Mouse (Mus musculus): ENCODE results near the gene A730071L15Rik. TPM values are rescaled to one million over a fixed set of nuclear protein-coding genes. Genes with fewer than 3 reads are reported as not detected.
A peak's percentile ranks its signal among the peaks of the same experiment; 100 is the strongest.

The A730071L15Rik gene
- total RNA-seq, 2 experiments from 2014 or later = not detected

DNA sequence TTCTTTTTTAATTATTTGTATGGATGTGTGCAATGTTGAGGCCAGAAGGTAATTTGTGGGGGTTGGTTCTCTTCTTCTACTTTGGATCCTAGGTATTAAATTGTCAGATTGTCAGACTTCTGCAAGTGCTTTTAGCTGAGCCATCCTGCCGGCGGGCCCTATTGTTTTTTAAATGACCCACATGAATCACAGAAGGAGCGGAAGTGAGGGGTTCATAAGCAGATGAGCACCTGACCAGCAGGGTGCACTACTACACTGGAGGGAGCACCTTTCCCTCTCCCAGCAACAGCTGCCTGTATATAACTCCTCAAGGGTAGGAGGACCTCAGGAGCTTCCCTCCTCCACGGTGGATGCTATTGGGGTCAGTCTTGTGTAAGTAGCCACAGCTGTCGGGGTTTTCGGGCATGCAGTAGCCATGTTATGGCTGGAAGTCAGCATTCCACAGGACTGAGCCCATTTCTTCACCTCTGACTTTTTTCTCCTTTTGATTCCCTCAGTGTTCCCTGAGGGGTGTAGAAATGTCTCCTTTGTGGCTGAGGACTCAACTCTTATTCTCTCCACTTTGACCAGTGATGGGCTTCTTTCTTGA, 18.9 kb upstream of the A730071L15Rik start:
- no peak for ATAC-seq (replicated peaks; ENCODE audit: low FRiP score, poor library complexity, severe bottlenecking)

DNA sequence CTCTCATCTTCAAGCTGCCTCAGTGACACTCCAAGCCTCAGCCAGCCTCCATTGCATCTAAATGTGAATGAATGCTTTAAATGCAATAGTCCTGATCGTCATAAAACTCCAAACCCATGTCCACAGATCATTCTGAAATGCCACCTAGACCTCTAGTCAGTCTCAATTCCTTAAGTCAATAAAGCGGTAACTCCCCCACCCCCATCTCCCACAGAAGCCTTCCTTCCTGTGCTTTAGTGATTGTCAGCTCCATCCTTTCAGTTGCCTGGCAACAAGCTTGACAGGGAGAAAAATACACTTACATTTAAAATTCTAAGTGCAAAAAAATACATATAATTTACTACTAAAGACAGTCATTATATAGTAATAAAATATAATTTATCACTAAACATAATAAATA, 16.6 kb upstream of the A730071L15Rik start:
- ATAC-seq (replicated peaks; ENCODE audit: low FRiP score, poor library complexity, severe bottlenecking) = no peak

DNA sequence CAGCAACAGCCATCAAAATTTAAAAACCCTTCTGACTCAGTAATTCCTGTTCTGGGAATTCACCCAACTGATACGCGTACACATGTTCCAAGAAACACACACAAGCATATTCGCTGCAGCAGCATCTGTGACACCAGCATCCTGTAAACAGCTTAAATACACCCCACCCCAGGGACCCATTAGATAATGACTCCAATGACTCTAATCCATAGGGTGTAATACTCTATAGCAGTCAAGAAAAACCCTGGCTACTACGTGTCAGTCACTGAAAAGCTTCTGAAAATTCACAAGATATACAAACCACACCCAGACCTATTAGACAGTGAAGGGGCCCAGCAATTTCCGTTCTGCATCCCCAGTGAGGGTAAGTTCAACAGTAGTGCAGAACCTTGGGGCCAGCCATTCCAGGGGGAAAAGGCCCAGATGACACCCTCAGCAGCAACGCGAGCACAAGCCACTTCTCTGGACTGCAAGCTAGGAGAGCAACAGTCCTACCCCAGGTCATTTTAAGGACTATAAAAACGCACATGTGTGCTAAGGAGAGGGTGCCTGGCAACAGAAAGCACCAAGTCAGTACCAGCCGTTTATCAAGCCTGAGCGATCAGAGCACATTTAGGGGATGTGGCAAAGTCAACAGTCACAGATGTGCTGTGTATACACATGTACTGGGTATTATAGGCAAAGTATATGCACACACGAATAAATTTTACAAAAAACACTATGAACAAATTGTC, 15.5 kb upstream of the A730071L15Rik start:
- no peak for ATAC-seq (replicated peaks; ENCODE audit: low FRiP score, poor library complexity, severe bottlenecking)

DNA sequence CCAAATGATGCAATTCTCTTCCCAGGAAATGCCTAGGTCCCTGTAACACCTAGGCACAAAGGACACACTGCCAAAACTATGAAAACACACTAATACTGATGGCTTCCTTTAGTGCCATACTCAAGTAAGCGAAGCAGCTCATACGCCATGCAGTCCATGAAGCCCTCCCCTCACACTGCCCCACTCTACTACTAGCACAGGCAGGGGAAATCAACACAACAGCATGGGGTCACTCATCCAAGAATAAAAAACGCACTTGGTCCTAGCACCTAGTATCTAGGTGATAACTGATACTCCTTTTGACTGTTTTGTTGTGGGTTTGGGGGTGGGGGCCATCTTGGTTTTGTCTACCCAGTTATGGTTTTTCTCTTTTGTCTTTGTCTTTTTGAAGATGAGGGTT, 12.4 kb upstream of the A730071L15Rik start:
- ATAC-seq (replicated peaks; ENCODE audit: low FRiP score, poor library complexity, severe bottlenecking) = no peak

DNA sequence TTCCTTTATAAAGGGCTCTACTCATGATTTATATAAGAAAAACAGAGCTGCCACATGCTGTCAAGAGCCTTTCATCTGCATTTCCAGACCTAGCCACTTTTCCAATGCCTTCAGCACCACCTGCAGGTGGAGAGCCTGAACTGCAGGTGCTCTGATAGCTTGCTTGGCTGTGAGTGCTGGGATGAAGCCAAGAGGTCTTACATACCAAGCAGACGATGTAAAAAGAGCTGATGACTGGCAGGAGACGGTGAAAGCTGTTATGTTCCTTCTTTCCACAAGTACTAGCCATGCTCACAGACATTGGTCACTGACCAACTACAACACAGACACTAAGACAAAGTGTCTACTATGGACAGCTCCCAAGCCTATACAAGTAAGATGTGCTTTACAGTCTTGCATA, 12.0 kb upstream of the A730071L15Rik start:
- peak; percentile 93 for ATAC-seq (replicated peaks; ENCODE audit: low FRiP score, poor library complexity, severe bottlenecking)

DNA sequence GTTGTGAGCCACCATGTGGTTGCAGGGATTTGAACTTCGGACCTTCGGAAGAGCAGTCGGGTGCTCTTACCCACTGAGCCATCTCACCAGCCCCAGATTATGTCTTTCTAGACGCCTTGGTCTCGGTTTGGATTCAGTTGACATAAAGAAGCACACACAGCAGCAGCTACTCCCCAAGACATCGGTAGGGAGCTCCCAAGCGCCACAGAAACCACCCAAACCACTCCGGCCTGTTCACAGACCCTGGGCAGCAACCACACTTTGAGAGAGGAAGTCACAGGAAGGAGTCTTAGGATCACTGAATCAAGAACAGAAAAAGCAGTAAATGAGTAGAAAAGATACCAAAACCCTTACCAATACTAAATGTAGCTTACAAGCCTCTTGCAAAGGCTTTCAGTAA, 3.0 kb upstream of the A730071L15Rik start:
- no peak for ATAC-seq (replicated peaks; ENCODE audit: low FRiP score, poor library complexity, severe bottlenecking)

DNA sequence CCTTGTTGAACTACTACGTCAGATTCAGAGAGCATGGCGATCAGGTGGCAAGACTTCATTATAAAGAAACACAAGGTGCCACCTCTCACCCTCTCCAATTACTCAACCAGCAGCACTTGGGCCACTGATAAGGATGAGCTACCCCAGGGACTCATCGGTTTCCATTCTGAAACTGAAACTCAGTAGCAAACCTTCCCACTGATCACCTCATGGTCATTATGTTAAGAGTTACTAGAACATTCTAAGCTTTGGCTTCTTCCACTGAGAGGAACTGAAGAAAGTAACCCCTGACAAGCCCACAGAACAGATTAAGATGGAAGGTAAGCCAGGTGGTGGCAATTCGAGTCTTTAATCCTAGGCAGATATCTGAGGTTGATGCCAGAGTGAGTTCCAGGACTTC, 1.4 kb upstream of the A730071L15Rik start:
- ATAC-seq (replicated peaks; ENCODE audit: low FRiP score, poor library complexity, severe bottlenecking) = no peak

DNA sequence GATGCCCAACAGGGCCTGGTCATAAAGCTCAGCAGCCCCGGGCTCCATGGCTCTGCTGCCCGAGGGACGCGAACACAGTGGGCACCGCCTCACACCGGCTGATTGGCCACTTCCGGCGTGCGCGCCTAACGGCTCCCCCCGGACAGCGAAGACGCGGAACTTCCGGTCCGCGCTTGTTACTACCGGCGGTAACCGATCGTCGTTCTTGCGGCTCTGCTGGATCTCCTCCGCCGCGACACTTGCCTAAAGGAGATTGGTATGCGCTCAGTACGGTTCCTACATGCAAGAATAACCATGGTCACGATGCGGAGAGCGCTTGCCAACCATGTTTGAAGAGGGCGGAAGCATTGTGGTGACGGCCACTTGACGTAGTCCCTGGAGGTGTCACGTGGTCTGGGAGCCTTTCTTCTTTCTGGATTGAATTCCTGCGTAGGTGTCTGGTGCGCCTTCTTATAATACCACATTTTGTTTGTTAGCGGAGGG, 299 bp downstream of the A730071L15Rik start, which contains the start of gene Nudcd3:
TSS of gene Nudcd3 (minus strand) at position 329 of the 483 bp plus-strand sequence.
- ATAC-seq (replicated peaks; ENCODE audit: low FRiP score, poor library complexity, severe bottlenecking) = peak; percentile 97

DNA sequence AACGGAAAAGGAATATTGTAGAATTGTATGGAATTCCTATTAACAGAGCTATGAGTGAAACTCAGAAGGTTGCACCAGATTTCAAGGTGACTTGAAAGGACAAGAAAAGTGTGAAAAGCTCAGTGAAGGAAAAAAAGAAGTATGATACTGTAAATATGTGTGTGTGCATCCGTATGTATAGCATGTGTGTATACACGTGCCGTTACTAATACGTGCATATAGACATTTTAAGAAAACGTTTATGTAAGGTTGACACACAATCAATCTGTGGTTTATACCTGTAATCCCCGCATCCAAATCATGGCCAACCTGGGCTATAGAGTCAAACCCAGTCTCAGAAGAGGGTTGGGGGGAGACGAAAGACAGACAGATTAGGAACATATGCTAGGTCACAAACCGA, 741 bp downstream of the A730071L15Rik start:
- no peak for ATAC-seq (replicated peaks; ENCODE audit: low FRiP score, poor library complexity, severe bottlenecking)

DNA sequence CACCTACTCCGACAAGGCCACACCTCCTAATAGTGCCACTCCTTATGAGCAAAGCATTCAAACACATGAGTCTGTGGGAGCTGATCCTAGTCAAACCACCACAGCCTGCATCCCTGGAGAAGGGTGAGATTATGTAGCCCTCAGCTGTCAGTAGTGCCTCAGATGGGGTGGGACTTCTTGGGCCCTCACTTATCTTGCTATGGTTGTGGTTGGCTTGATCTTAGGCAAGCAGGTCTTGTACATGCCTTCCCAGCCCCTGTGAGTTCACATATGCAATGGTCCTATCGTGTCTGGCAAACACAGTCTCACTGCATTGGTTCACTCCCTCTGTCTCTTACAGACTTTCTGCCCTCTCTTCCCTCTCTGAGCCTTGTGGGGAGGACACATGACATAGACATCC, 7.3 kb downstream of the A730071L15Rik start:
- ATAC-seq (replicated peaks; ENCODE audit: low FRiP score, poor library complexity, severe bottlenecking) = no peak

DNA sequence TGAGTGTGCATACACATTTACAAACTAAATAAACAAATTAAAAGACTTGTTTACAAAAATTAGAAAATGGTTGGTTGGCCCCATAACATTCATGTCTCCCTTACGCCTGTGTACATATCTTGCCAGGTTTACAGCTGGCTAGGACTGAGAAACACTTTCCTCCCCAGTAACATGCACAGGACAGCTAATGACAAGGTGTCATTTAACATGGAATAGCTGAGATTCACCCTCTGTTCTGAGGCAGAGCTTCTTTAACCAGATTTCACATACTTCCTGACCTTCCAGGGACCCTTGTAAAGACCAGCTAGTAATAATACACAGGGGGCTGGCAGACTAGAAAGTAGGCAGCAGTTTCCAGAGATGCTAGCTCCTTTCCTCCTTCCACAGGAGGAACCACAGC, 8.3 kb downstream of the A730071L15Rik start:
- ATAC-seq (replicated peaks; ENCODE audit: low FRiP score, poor library complexity, severe bottlenecking) = no peak

DNA sequence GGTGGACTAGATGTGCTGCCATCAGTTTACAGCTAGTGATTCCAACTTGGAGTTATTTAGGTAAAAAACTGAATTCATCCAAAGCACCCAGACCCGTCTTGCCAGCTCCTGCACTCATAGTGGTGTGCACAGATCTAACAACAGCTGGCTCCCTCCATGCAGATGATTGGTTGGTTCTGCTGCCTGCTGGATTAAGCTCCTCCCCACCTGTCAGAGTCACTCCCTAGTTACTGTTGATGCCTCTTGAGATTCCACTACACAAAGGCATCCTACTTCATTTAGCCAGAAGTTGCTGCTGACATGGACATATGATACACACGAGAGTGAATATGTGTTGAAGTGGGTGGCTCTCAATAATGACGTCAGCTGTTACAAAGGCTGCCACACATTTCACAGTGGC, 17.0 kb downstream of the A730071L15Rik start:
- no peak for ATAC-seq (replicated peaks; ENCODE audit: low FRiP score, poor library complexity, severe bottlenecking)

DNA sequence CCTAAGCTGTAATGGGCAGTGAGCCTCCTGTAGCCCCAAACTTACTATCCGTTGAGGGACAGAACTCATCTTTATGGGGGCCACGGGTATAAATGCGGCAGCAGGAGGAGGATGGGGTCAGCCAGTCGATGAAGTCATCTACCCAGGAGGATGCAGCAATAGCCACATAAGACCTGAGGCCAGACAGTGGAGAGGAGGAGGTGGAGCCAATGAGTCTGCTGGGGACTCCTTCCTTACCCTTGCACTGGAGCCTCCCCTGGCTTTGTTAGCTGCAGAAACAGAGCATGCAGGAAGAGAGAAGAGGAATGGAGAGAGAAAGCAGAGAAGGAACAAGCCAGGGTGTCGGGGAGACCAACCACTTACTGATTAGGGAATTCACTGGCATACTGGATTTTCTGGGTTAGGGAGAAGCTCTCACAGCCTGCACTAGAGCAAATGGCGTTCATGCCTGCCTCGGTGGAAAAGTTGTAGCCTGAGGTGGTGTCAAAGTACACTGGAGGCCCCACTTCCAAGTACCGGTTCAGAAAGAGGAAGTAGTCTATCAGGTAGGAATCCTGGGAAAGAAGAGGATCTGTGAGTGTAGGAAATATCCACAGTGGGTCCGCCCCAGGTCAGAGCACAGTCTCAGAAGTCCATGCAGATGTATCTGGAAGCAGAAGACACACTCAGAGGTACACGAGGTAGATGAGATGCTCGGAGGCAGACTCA, 18.5 kb downstream of the A730071L15Rik start:
- no peak for ATAC-seq (replicated peaks; ENCODE audit: low FRiP score, poor library complexity, severe bottlenecking)

DNA sequence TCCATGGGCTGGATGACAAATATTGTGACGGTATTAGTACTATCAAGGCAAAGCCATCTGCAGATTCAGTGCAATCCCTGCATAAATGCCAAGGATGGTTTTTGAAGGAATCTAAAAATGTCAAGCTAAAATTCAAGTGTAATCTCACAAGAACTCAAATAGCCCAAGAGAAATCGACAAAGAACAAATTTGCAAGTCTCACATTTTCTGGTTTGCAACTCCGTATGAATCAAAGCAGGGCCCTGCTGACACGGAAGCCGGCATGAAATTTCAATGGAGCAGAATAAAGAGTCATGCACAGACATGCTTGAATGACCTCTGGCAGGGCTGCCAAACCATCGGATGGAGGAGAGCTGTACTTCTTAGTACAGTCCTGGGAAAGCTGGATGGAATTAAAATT, 20.1 kb downstream of the A730071L15Rik start:
- no peak for ATAC-seq (replicated peaks; ENCODE audit: low FRiP score, poor library complexity, severe bottlenecking)

DNA sequence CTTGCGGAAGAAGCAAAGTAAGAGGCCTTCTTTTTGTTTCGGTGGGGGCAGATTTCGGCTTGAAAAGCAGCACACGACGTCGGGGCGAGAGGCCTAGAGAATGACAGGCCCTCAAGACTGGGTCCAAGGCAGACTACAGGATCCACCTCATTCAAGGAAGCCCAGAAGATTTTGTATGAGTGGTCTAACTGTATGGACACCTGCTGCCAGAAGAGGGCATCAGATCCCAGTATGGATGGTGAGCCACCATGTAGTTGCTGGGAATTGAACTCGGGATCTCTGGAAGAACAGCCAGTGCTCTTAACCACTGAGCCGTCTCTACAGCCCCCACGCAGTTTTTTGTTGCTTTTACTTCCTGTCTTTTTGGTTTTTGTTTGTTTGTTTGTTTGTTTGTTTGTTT, 22.4 kb downstream of the A730071L15Rik start:
- no peak for ATAC-seq (replicated peaks; ENCODE audit: low FRiP score, poor library complexity, severe bottlenecking)

DNA sequence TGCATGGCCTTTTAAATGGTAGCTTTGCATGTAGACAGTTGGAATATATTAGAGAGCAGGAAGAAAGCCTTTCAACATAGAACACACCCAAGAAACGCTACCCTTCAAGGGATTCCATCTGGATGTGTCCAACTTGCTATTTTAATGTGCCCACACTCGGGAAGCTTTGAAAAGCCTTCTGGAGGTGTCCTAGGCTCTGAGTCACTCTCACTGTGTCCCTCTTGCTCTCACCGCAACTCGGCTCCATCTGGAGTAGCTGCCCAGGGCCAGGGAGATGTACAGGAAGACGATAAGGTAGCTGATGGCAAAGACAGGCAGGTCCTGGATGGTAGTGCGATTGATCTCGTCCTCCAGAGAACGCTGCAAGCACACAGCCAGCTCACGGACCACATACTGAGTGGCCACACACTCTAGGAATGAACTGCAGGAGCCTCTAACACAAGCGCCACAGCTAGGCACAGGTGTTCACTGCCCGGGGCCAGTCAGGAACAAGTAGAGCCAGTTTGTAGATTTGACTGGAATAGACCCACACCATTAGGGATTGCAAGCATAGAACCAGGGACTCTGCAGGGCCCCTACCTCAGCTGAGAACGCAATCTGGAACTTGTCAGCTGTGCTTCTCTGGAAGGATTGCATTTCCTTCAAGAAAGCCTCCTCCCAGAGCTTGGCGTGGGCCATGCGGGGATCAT, 24.9 kb downstream of the A730071L15Rik start:
- no peak for ATAC-seq (replicated peaks; ENCODE audit: low FRiP score, poor library complexity, severe bottlenecking)

DNA sequence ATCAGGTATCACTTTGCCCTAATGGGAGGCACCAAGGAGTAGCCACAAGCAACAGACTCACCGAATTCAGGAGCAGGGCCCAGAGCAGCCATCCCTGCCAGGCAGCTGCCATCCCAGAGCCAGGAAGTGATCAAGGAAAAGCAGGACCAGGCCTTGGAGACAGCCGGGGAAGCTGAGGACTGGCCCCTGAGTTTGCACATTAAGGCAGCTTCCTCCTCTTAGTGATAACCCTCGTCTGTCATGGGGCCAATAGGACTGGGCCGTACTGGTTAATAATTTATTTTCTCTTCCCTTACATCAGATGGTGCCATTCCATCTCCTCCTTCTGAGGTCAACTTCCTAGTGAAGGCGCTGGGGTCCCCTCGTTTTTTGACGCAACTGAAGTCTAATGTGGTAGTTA, 30.2 kb downstream of the A730071L15Rik start, which contains the start of gene Npc1l1:
TSS of gene Npc1l1 (minus strand) at position 132 of the 400 bp plus-strand sequence.
- ATAC-seq (replicated peaks; ENCODE audit: low FRiP score, poor library complexity, severe bottlenecking) = no peak

DNA sequence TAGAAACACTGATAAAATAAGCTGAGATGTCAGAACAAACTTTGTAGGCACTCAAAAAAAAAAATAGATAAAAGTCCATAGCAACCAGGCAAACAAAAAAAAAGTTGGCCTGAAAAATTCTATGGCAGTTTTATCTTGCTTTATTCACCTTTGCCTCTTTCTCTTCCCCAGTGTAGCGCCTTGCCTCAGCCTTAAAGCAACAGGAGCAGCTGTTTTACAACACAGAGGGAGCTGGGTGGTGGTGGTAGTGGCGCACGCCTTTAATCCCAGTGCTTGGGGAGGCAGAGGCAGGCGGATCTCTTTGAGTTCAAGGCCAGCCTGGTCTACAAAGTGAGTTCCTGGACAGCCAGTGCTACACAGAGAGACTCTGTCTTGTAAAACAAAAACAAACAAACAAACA, 33.2 kb downstream of the A730071L15Rik start:
- ATAC-seq (replicated peaks; ENCODE audit: low FRiP score, poor library complexity, severe bottlenecking) = no peak

DNA sequence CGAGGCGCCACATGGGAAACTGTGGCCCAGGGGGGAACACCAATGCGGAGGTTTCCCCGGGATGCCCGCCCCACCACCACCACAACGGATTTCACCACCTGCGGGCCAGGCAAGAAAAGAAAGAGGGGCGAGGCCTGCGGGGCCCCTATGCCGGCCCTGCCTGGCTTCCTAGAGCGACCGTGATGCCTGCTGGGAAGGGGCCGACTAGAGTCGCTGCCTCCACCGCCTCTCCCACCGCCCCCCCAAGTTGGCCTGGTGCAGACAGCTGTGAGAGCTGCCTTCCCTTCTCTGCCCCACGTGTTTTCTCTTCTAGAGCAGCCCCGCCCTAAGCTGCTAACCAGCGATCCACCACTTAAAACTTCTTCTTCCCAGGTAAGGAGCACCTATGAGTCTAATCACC, 44.9 kb downstream of the A730071L15Rik start:
- no peak for ATAC-seq (replicated peaks; ENCODE audit: low FRiP score, poor library complexity, severe bottlenecking)

Measured in erythroblast, adult 5-6 weeks (primary cell).